Mouse (Mus musculus): Measurements from ENCODE around the gene D17H6S53E. TPM values are rescaled to one million over a fixed set of nuclear protein-coding genes. Genes with fewer than 3 reads are reported as not detected.
A peak's percentile ranks its signal among the peaks of the same experiment; 100 is the strongest.

The D17H6S53E gene
- polyA plus RNA-seq, 1 experiment from 2014 or later: 3.1 TPM

DNA sequence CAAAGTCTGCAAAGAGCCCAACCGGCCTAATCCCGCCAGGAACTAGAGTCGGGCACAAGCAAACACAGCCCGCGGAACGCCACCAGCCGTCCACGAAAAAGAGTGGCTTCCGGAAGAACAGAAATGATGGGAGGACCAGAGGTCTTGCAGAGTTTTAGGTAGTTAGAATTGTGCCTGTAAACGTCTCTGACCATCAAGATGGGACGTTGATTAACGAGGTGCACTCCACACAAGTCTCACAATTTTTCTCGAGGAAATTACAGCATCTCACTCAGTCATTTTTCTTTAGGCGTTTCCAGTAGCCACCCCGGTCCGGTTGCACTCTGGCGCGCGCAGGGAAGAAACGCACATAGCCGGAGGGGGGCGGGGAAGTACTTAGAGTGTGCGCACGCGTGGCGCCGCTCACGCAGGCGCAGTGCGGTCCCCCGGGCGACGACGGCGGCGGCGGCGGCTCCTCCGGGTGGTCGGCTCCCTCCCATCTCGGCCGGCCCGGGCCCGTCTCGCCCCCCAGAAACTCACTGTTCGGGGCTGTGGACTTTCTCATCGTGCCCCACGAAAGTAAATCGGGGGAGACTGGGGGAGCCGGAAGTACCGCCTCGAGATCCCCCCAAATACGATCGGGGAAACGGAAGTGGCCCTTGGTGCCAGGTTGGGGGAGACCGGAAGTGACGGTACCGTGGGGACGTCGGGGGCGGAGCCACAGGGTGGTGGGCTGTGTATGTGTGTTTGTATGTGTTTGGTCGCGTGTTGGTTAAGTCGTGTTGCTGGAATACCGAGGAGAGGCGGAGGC lies 8.8 kb downstream of the D17H6S53E start, which contains the start of gene Bag6:
TSS of gene Bag6 (plus strand) at position 378 of the 790 bp plus-strand sequence.
- Histone ChIP-seq H3K9ac (peak within 1 kb of the TSS; percentile 81), H3K27ac (peak within 1 kb of the TSS; percentile 89), H3K4me3 (replicated peaks) (peak within 1 kb of the TSS; percentile 87), H3K9me3 (replicated peaks) (no peaks in the 10 kb centered on the region), H3K36me3 (peaks cover 27% of the 10 kb centered on the region), H3K4me2 (peak within 1 kb of the TSS; percentile 92), H3K27me3 (no peaks in the 10 kb centered on the region), H3K4me1 (replicated peaks) (peaks cover 45% of the 10 kb centered on the region)
- ATAC-seq (ENCODE audit: low read depth): peak; percentile 90
- peak; percentile 90 for DNase-seq
- under 1% methylated on average over 66 of the region's 66 CpGs for WGBS (ENCODE audit: insufficient replicate concordance)

DNA sequence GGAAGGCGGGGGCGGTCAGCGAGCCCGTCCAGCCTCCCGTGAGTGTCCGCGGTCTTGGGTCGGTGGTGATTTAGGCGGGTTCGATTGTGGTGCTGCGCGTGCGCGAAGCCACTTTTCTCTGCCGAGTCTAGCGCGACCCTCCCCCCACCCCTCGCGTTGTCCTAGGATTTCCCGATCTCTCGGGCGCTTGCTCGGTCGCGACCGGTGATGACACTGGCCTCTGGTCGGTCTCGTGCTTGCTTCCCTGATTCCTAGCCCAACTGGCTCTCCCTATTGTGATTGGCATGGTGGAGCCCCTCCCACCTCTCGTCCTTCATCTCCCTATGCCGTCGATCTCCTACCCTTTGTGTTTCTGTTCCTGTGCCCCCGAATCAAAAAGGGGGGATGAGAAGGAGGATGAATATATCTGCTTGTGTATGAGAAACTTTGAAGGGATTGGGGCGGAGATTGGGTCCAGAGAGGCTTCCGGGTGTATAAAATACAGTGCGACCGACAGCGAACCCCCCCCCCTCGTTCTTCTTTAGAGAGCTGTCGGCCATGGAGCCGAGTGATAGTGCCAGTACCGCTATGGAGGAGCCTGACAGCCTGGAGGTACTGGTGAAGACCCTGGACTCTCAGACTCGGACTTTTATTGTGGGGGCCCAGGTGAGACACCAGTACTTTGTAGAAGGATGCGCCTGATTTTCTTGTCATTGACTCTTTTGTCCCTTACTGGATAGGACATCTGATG lies 9.6 kb downstream of the D17H6S53E start:
- Histone ChIP-seq H3K4me3 (replicated peaks) (peak overlapping the region; percentile 87), H3K9ac (peak overlapping the region; percentile 81), H3K27ac (peak overlapping the region; percentile 89), H3K9me3 (replicated peaks) (no peaks in the 10 kb centered on the region), H3K4me2 (peak overlapping the region; percentile 92), H3K36me3 (peaks cover 28% of the 10 kb centered on the region), H3K4me1 (replicated peaks) (peaks cover 38% of the 10 kb centered on the region), H3K27me3 (no peaks in the 10 kb centered on the region)
- DNase-seq (peak; percentile 55), ATAC-seq (ENCODE audit: low read depth) (peak; percentile 39)
- under 1% methylated on average over 43 of the region's 43 CpGs for WGBS (ENCODE audit: insufficient replicate concordance)

DNA sequence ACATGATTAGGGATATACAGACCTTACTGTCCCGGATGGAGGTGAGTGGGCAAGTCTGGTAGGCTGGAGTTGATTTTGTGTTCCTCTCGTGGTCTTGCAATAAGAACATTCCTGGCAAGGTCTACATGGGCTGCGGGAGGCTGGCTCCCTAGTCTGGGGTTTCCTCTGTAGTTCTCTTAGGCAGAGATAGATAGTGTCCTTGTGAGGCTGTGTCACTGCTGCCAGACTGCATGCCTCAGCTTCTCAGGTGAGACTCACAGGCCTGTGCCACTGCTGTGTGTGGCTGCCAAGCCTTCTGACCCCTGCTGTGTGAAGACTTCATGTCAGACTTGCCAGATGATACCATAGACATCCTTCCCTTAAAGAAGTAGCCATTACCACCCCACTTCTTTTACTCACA lies 13.1 kb downstream of the D17H6S53E start:
- H3K9ac ChIP-seq: no peak overlapping the region
- ATAC-seq (ENCODE audit: low read depth) (no peak), DNase-seq (no peak)
- no peak overlapping the region for H3K4me3 ChIP-seq (replicated peaks)
- peaks cover 63% of the 10 kb centered on the region for H3K36me3 ChIP-seq
- H3K9me3 ChIP-seq (replicated peaks): no peaks in the 10 kb centered on the region
- no peaks in the 10 kb centered on the region for H3K27me3 ChIP-seq
- H3K27ac ChIP-seq: no peak overlapping the region
- WGBS (ENCODE audit: insufficient replicate concordance): 79% methylated on average over 3 of the region's 3 CpGs
- H3K4me1 ChIP-seq (replicated peaks): peaks cover 23% of the 10 kb centered on the region
- H3K4me2 ChIP-seq: no peak overlapping the region

DNA sequence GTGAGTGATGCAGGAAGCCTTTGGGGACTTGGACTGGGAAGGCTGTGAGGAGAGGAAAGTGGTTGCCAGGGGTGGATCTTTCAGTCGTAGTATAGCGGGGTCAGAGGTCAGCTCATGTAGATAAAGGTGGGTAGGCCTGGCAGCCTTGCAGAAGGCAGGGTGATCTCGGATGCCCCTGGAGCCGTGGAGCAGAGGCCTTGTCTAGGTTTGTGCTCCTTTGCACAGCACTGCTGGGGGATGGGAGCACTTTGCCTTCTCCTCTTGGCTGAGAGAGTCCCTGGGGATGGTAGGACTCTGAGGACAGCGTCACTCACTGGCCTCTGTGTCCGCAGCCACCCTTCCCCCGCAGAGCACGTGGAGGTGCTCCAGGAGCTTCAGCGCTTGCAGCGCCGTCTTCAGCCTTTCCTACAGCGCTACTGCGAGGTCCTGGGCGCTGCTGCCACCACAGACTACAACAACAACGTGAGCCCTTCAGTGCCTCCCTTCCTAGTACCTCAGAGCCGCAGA lies 14.4 kb downstream of the D17H6S53E start:
- H3K4me1 ChIP-seq (replicated peaks): peaks cover 20% of the 10 kb centered on the region
- DNase-seq (no peak), ATAC-seq (ENCODE audit: low read depth) (no peak)
- peaks cover 76% of the 10 kb centered on the region for H3K36me3 ChIP-seq
- no peaks in the 10 kb centered on the region for H3K27me3 ChIP-seq
- no peak overlapping the region for H3K9ac ChIP-seq
- no peaks in the 10 kb centered on the region for H3K9me3 ChIP-seq (replicated peaks)
- WGBS (ENCODE audit: insufficient replicate concordance): 81% methylated on average over 16 of the region's 16 CpGs
- H3K27ac ChIP-seq: no peak overlapping the region
- no peak overlapping the region for H3K4me3 ChIP-seq (replicated peaks)
- H3K4me2 ChIP-seq: no peak overlapping the region

DNA sequence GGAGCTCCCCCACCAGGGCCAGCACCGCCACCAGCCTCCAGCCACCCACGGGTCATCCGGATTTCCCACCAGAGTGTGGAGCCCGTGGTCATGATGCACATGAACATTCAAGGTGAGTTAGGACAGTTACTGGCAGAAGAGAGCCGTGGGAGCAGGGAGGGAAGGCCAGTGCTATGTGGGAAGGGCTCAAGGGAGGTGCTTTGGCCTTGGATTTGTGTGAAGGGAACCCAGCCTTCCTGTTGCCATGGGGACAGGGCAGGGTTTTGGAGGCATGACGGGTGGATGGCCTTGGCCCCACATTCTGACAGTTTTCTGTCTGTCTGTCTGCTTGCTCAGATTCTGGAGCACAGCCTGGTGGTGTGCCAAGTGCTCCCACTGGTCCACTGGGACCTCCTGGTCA lies 15.8 kb downstream of the D17H6S53E start:
- DNase-seq (no peak), ATAC-seq (ENCODE audit: low read depth) (no peak)
- Histone ChIP-seq H3K4me1 (replicated peaks) (peaks cover 9% of the 10 kb centered on the region), H3K9me3 (replicated peaks) (no peaks in the 10 kb centered on the region), H3K36me3 (peaks cover 90% of the 10 kb centered on the region), H3K9ac (no peak overlapping the region), H3K27ac (no peak overlapping the region), H3K27me3 (no peaks in the 10 kb centered on the region), H3K4me3 (replicated peaks) (no peak overlapping the region), H3K4me2 (no peak overlapping the region)
- 79% methylated on average over 6 of the region's 6 CpGs for WGBS (ENCODE audit: insufficient replicate concordance)

DNA sequence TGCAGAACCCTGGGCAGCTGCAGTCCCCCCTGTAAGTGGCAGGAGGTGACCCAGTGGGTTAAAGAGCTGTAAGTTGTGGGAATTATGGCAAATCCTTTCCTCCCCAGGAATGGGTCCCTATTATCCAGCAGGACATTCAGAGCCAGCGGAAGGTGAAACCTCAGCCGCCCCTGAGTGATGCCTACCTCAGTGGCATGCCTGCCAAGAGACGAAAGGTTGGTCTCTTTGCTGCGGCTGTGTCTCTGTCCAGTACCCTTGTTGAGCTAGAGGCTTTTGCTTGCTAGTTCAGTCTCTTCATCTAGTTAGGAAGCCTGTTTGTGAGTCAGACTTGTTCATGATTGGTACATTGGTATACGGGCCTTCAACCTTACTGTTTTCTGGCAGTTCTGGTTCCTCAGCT lies 20.0 kb downstream of the D17H6S53E start:
- no peak for ATAC-seq (ENCODE audit: low read depth)
- WGBS (ENCODE audit: insufficient replicate concordance): 88% methylated on average over 5 of the region's 5 CpGs
- Histone ChIP-seq H3K4me2 (no peak overlapping the region), H3K9me3 (replicated peaks) (no peaks in the 10 kb centered on the region), H3K27ac (no peak overlapping the region), H3K36me3 (peaks cover 98% of the 10 kb centered on the region), H3K4me3 (replicated peaks) (no peak overlapping the region), H3K4me1 (replicated peaks) (0 out of 2 replicates have a peak, but pooled peaks cover 4% of the 10 kb centered on the region), H3K9ac (no peak overlapping the region), H3K27me3 (no peaks in the 10 kb centered on the region)
- no peak for DNase-seq

DNA sequence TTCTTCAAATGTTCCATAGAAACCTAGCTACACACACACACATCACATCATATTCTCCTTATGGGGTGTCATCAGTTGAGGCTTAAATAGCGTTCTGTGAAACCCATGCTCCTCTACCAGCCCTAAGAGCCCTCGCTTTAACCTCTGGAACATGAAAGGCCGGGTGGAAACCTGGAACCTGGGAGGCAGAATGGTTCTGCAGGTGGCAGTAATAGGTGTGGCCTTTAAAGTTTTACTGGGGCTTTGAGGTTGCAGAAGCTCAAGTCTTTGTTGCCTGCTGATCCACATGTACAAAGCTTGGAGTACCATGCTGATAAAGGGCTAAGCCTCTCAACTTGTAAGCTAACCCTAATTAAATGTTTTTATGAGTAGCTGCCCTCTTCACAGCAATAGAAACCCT lies 21.2 kb downstream of the D17H6S53E start:
- WGBS (ENCODE audit: insufficient replicate concordance): 59% methylated on average over 3 of the region's 3 CpGs

DNA sequence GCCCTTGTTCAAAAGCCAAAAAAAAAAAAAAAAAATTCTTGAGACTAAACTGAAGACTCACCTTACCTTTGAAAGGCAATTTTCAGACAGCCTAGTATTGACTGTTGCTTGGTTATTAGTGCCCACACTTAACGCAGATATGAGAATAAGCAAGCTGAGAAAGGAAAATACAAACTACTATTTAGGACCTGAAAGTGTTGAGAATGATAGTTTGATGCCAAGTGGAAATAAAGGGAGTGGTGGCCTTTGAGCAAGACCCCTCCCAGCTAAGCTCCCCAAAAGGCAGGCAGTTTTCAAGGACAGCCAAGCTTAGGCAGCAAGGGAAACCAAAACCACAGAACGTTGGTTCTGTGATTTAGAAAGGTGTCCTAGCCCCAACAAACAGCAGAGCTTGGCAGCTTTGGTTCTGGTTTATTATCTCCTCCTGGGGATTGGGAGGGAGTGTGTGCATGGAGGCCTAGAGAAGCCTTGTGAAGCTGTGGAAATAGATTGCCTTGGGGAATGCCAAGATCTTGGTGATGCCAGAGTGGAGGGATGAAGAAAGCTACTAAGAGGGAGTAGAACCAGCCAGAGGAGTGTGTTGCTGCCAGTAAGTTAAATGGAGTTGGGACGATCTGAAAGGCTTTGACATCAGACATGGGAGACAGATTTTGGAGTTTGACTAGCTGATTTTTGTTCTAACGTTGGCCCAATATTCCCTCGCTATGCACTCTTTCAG lies 21.9 kb downstream of the D17H6S53E start:
- Histone ChIP-seq H3K4me2 (no peak overlapping the region), H3K9me3 (replicated peaks) (no peaks in the 10 kb centered on the region), H3K9ac (no peak overlapping the region), H3K27ac (peak overlapping the region; percentile 38; the same call in 1 of the 2 replicates), H3K4me3 (replicated peaks) (no peak overlapping the region), H3K4me1 (replicated peaks) (0 out of 2 replicates have a peak, but pooled peaks cover 4% of the 10 kb centered on the region), H3K36me3 (peaks cover 98% of the 10 kb centered on the region), H3K27me3 (no peaks in the 10 kb centered on the region)
- ATAC-seq (ENCODE audit: low read depth): no peak
- 63% methylated on average over 5 of the region's 5 CpGs for WGBS (ENCODE audit: insufficient replicate concordance)
- no peak for DNase-seq

More for the DNA sequence above, 21.2 kb downstream of the D17H6S53E start:
- DNase-seq (no peak), ATAC-seq (ENCODE audit: low read depth) (no peak)
- Histone ChIP-seq H3K36me3 (peaks cover 98% of the 10 kb centered on the region), H3K4me3 (replicated peaks) (no peak overlapping the region), H3K9ac (no peak overlapping the region), H3K4me1 (replicated peaks) (0 out of 2 replicates have a peak, but pooled peaks cover 4% of the 10 kb centered on the region), H3K9me3 (replicated peaks) (no peaks in the 10 kb centered on the region), H3K4me2 (no peak overlapping the region), H3K27me3 (no peaks in the 10 kb centered on the region), H3K27ac (peak overlapping the region; percentile 38; the same call in 1 of the 2 replicates)

DNA sequence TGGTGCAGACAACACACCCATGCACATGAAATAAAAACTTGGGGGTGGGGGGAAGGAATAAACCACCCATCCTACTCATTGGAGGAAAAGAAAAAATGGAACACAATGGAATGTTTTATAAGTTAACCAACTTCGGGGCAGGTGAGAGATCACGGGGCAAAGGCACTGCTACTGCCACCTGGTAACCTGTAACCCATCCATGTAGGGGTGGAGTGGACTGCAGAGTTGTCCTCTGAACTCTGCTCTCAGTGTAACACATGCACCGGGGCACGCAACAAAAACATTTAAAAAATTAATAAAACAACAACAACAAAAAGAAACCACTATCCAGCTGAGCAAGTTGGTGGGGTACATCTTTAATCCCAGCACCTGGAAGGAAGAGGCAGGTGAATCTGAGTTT lies 25.9 kb downstream of the D17H6S53E start:
- no peaks in the 10 kb centered on the region for H3K9me3 ChIP-seq (replicated peaks)
- 93% methylated on average over 4 of the region's 4 CpGs for WGBS (ENCODE audit: insufficient replicate concordance)
- H3K9ac ChIP-seq: no peak overlapping the region
- peaks cover 98% of the 10 kb centered on the region for H3K36me3 ChIP-seq
- ATAC-seq (ENCODE audit: low read depth): no peak
- H3K27me3 ChIP-seq: no peaks in the 10 kb centered on the region
- DNase-seq: no peak
- 0 out of 2 replicates have a peak, but pooled peaks cover 6% of the 10 kb centered on the region for H3K4me1 ChIP-seq (replicated peaks)
- no peak overlapping the region for H3K4me3 ChIP-seq (replicated peaks)
- no peak overlapping the region for H3K27ac ChIP-seq
- H3K4me2 ChIP-seq: no peak overlapping the region

DNA sequence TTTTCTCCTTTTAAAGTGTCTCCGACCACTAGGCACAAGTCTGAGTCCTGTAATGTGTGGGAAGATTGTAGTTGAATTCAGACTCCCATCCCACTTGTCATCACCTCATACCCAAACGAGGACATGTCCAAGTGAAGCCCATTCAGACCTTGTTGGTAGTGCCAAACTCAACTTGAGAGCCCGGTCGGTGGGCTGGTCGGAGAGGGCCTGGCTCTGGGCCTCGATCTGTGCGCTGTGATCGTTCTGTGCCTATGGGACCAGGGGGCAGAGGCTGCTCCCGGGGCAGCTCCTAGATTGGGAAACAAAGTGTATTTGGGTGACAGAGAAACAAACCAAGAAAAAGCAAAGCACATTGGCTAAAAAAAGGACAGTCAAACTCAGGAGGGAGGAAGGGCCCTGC lies 26.9 kb downstream of the D17H6S53E start:
- H3K9me3 ChIP-seq (replicated peaks): no peaks in the 10 kb centered on the region
- DNase-seq: no peak
- WGBS (ENCODE audit: insufficient replicate concordance): 83% methylated on average over 9 of the region's 9 CpGs
- no peak overlapping the region for H3K4me2 ChIP-seq
- H3K4me3 ChIP-seq (replicated peaks): no peak overlapping the region
- peaks cover 99% of the 10 kb centered on the region for H3K36me3 ChIP-seq
- H3K9ac ChIP-seq: no peak overlapping the region
- no peaks in the 10 kb centered on the region for H3K27me3 ChIP-seq
- 0 out of 2 replicates have a peak, but pooled peaks cover 6% of the 10 kb centered on the region for H3K4me1 ChIP-seq (replicated peaks)
- no peak overlapping the region for H3K27ac ChIP-seq
- ATAC-seq (ENCODE audit: low read depth): no peak

DNA sequence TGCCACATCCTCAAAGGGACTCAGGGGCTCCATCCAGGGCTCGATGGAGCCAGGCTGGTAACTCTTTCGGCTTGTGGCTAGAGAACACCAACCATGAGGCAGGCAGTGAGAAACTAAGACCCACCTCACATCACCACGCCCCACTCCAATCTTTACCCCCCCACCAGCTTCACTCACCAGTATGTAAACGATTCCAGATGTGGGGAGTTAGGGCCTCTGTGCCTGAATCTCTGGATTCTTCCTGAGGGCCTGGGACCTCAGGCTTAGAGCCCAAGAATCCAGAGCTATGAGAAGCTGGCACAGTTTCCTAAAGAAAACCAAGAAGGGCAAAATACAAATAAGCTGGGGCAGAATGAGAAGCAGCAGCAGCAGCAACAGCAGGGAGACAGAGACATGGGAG lies 27.8 kb downstream of the D17H6S53E start:
- no peak overlapping the region for H3K9ac ChIP-seq
- H3K4me1 ChIP-seq (replicated peaks): 0 out of 2 replicates have a peak, but pooled peaks cover 6% of the 10 kb centered on the region
- no peak for DNase-seq
- ATAC-seq (ENCODE audit: low read depth): no peak
- no peaks in the 10 kb centered on the region for H3K27me3 ChIP-seq
- no peak overlapping the region for H3K27ac ChIP-seq
- no peaks in the 10 kb centered on the region for H3K9me3 ChIP-seq (replicated peaks)
- H3K4me2 ChIP-seq: no peak overlapping the region
- peaks cover 99% of the 10 kb centered on the region for H3K36me3 ChIP-seq
- H3K4me3 ChIP-seq (replicated peaks): no peak overlapping the region
- WGBS (ENCODE audit: insufficient replicate concordance): 86% methylated on average over 4 of the region's 4 CpGs
